Mouse (Mus musculus): ENCODE measurements at regions not wholly inside any gene's neighbourhood (a gene's known extent, or its start where the extent isn't known, plus 50 kb on each side); places are given as distances from the start of the nearest gene placed in this dataset.

DNA sequence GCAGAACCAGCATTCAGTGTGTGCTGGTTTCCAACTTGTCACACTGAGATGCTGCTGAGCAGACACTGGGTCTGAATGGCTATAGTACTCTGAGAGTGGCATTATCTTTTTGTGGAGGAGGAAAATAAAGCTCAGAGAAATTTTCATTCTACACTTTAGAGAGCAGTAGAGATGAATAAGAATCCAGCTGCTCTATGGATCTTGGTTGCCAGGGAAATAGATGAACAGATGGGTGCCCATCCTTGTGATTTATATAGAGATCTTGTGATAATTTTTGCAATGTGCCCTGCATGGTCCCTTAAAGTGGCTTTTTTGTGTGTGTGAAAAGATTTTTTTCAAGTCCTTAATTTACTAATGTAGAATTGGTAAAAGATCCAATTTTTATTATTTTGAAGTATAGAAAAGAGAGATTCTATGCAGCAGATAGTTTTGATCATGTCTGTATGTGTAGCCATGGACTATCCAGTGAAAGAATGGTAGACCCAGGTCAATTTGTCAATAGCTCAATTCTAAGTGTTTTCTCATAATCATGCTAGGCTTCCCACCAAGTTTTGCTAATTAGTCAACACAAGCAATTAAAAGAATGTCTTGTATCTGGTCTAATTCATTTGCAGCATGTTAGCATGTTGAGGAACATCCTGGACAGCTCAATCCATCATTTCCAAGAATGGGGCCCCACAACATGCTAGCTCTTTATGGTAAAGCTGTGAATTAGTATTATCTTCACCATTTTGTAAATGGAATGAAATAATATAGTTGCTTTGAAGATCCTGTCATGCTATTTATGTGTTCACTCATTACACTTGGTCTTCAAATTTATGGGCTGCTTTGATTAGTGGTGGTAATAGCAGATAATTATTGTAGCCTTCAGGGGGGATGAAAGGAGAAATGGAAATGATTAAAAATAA lies 184.7 kb downstream of the Snx13 start:
- no peak for DNase-seq

- no peak for DNase-seq
Observed at GRCm38 (mm10) chr12:35220429-35220828, 173.4 kb downstream of the Snx13 start.

GRCm38 (mm10) chr12:35220002-35220401 lies 173.0 kb downstream of the Snx13 start:
- DNase-seq: no peak

- DNase-seq: no peak
Observed at GRCm38 (mm10) chr12:35216725-35217124, 169.7 kb downstream of the Snx13 start.

DNA sequence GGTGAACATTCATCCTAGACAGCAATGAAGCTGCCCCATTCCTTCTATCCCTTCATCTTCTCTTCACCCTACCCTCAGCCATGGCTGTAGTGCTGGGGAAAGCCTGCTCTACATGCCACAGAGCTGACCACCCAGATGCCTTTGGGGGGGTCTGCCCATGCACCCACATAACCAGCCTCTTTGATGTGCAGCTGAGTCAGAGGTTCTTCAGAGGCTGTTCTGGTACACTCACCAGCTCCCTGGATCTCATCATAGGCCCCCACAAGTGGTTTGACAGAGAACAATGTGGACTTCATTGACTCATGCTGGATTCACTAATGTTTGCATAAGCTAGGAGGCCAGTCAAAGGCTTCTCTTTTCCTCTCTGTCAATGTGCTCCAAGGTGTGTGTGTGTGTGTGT lies 162.4 kb downstream of the Snx13 start:
- DNase-seq: no peak

GRCm38 (mm10) chr12:35207605-35208004 lies 160.6 kb downstream of the Snx13 start:
- DNase-seq: no peak

DNA sequence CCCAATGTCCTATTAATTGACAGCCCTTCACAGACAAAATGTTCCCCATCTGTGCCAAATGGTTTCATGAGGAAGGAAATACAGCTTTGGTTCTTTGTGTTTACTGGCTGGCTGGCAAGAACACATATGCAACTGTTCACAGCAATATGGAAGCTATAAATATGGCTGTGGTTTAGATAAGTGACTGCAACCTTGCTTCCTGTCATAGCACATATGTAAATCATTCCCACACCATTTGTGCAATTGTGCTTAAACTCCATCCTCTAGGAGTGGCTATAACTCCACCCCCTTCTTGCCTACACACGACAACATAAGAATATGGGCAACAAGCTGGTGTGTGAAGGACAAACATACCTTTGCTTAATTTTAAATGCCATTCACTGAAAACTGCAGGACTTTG lies 156.4 kb downstream of the Snx13 start:
- DNase-seq: no peak

DNA sequence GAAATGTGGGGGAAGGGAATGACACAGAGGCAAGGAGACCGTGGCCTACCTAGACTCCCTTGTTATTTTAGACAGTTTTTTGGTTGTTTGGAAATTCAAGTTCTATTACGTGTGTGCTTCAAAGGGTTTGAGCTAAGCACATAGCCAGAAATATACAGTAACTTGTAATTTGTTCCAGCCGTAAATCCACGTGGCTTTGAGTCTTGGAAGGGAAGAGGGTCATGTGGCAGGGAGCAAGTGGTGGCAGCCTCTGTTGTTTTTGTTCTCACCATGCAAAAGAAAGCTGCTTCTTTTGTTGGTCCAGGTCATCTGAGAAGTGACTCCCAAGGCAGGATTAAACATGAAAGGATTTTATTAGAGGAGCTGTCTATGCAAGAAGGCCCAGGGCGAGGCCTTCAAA lies 153.1 kb downstream of the Snx13 start:
- no peak for DNase-seq

All from cerebellum, adult 18-20 months (tissue).